Mouse (Mus musculus): Measurements from ENCODE around the gene Pgm5. TPM values are rescaled to one million over a fixed set of nuclear protein-coding genes. Genes with fewer than 3 reads are reported as not detected.

Pgm5 gene
- total and polyA plus RNA-seq, 3 experiments = not detected

GRCm38 (mm10) chr19:24738786-24739185 lies 122.9 kb downstream of the Pgm5 start:
- peaks cover 0 to 3% of the 10 kb centered on the region in 2 experiments; a peak in 2 of 4 replicates for H3K27me3 ChIP-seq (ENCODE audit: control insufficient read depth in 1 of 2, insufficient read depth in 2 of 2, low read length in 2 of 2)
- no peaks in the 10 kb centered on the region for H3K36me3 ChIP-seq (ENCODE audit: control insufficient read depth in 1 of 2, insufficient read depth in 2 of 2, low read length in 2 of 2)
- no peak overlapping the region for H3K27ac ChIP-seq (ENCODE audit: control insufficient read depth, low read depth, low read length)
- TF ChIP-seq GATA1 (IDR thresholded peaks at IDR 0.05; ENCODE audit: low read depth, low read length) = no peak
- TF ChIP-seq RAD21 (IDR thresholded peaks at IDR 0.05; ENCODE audit: low read depth, low read length) = no peak
- TF ChIP-seq TBP (IDR thresholded peaks at IDR 0.05; ENCODE audit: low read depth, low read length) = no peak
- no peak for TF ChIP-seq RCOR1 (IDR thresholded peaks at IDR 0.05; ENCODE audit: low read depth, low read length)
- TF ChIP-seq USF2 (IDR thresholded peaks at IDR 0.05; ENCODE audit: borderline replicate concordance in 1 of 2, insufficient read depth in 1 of 2, low read depth in 1 of 2, low read length in 2 of 2) = no peak
- TF ChIP-seq POLR2A (IDR thresholded peaks at IDR 0.05; ENCODE audit: control insufficient read depth in 1 of 2, insufficient read depth in 1 of 2, low read depth in 1 of 2, low read length in 2 of 2, poor library complexity in 1 of 2) = no peak
- no peak for DNase-seq (ENCODE audit: low read depth, low spot score)
- H3K4me3 ChIP-seq (ENCODE audit: control insufficient read depth in 1 of 2, insufficient read depth in 1 of 2, low read depth in 2 of 2, low read length in 2 of 2) = no peak overlapping the region
- no peaks in the 10 kb centered on the region for H3K79me2 ChIP-seq (ENCODE audit: control insufficient read depth, insufficient read depth, low read length, poor library complexity)
- no peak overlapping the region for H3K9ac ChIP-seq (ENCODE audit: control insufficient read depth, low read depth, low read length, poor library complexity, severe bottlenecking)
- no peaks in the 10 kb centered on the region for H3K4me1 ChIP-seq (ENCODE audit: control insufficient read depth in 1 of 2, insufficient read depth in 2 of 2, low read length in 2 of 2)
- no peaks in the 10 kb centered on the region for H3K9me3 ChIP-seq (replicated peaks; ENCODE audit: insufficient read depth, low read length)

DNA sequence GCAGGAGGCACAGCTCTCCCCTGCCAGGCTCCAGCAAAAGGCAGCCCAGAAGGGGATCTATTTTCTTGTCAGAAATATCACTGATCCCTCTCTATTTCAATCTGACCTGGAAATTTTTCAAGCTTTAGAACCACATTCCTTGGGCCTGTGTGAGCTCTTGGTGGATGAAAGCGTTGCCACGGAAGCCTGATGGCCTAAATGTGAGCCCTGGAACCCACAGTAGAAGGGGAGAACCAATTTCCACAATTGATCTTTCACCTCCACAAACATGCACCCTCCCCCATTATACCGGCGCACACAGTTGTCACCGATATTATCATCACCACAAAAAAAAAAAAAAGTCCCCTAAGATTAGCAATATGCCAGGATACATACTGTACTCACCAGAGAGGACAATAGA lies 123.6 kb downstream of the Pgm5 start:
- Histone ChIP-seq H3K36me3 (ENCODE audit: control insufficient read depth in 1 of 2, insufficient read depth in 2 of 2, low read length in 2 of 2) (no peaks in the 10 kb centered on the region), H3K9me3 (replicated peaks; ENCODE audit: insufficient read depth, low read length) (no peaks in the 10 kb centered on the region), H3K27me3 (ENCODE audit: control insufficient read depth in 1 of 2, insufficient read depth in 2 of 2, low read length in 2 of 2) (peaks cover 0 to 3% of the 10 kb centered on the region in 2 experiments; a peak in 2 of 4 replicates), H3K9ac (ENCODE audit: control insufficient read depth, low read depth, low read length, poor library complexity, severe bottlenecking) (no peak overlapping the region), H3K4me1 (ENCODE audit: control insufficient read depth in 1 of 2, insufficient read depth in 2 of 2, low read length in 2 of 2) (no peaks in the 10 kb centered on the region), H3K4me3 (ENCODE audit: control insufficient read depth in 1 of 2, insufficient read depth in 1 of 2, low read depth in 2 of 2, low read length in 2 of 2) (no peak overlapping the region), H3K79me2 (ENCODE audit: control insufficient read depth, insufficient read depth, low read length, poor library complexity) (no peaks in the 10 kb centered on the region), H3K27ac (ENCODE audit: control insufficient read depth, low read depth, low read length) (no peak overlapping the region)
- DNase-seq (ENCODE audit: low read depth, low spot score) = no peak
- TF ChIP-seq SIN3A (IDR thresholded peaks at IDR 0.05; ENCODE audit: low read length) (no peak), CHD2 (IDR thresholded peaks at IDR 0.05; ENCODE audit: low read length) (no peak), TBP (IDR thresholded peaks at IDR 0.05; ENCODE audit: low read depth, low read length) (no peak), ELF1 (IDR thresholded peaks at IDR 0.05; ENCODE audit: low read depth, low read length) (no peak), MAFK (IDR thresholded peaks at IDR 0.05; ENCODE audit: borderline replicate concordance, low read depth, low read length) (no peak), CTCF (IDR thresholded peaks at IDR 0.05 in 2 of 3, conservative IDR thresholded peaks at IDR 0.05 in 1 of 3; ENCODE audit: control insufficient read depth in 1 of 3, insufficient read depth in 1 of 3, low read depth in 2 of 3, low read length in 3 of 3, poor library complexity in 1 of 3, severe bottlenecking in 1 of 3) (no peak), POLR2AphosphoS2 (IDR thresholded peaks at IDR 0.05; ENCODE audit: low read length) (no peak), JUND (IDR thresholded peaks at IDR 0.05; ENCODE audit: low read depth, low read length) (no peak), ZC3H11A (IDR thresholded peaks at IDR 0.05; ENCODE audit: low read depth, low read length) (no peak), ZKSCAN1 (IDR thresholded peaks at IDR 0.05; ENCODE audit: low read depth, low read length) (no peak), ZNF384 (IDR thresholded peaks at IDR 0.05; ENCODE audit: low read depth, low read length) (no peak), EP300 (IDR thresholded peaks at IDR 0.05; ENCODE audit: low read depth in 1 of 2, low read length in 2 of 2) (no peak), RAD21 (IDR thresholded peaks at IDR 0.05; ENCODE audit: low read depth, low read length) (no peak), ZMIZ1 (IDR thresholded peaks at IDR 0.05; ENCODE audit: low read depth, low read length) (no peak), NRF1 (IDR thresholded peaks at IDR 0.05; ENCODE audit: insufficient read depth, low read depth, low read length, poor library complexity, severe bottlenecking) (no peak), UBTF (IDR thresholded peaks at IDR 0.05; ENCODE audit: borderline replicate concordance, insufficient read depth, low read depth, low read length) (no peak)

Measured in MEL (cell line).